In the genomic region with DNA sequence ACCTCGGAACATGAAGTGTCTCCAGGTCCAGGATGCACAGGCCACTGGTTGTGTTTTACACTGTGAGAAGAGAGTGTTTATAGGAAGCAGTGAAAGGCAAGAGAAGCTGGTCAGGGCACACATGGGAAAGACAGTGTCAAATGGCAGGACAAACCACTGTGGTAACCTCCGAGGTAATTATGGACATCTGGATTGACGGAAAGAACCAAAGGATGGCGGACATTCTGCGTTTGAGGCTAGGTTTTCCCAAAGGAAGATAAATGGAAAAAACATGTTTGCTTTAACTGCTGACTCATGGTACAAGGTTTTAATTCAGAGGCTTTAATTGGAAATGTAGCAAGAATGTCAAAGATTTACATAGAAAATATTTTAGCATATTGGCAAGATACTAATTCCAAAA, we compare ENCODE assay signal across 17 mouse cellular contexts.
"Had no signal": no experiment of that assay in that cellular context is flagged by ENCODE, and none has a peak within 500 bp of the region (broad histone marks: within the 10 kb centered on the region; RNA-seq: fewer than 3 reads in every experiment).

No protein-coding gene starts in this region.

- H3K4me2 ChIP-seq: limb, embryonic 12.5 days; limb, embryonic 15.5 days; liver, embryonic 11.5 days; lung, embryonic 15.5 days; midbrain, embryonic 11.5 days; stomach, embryonic 15.5 days had no signal

- H3K4me1 ChIP-seq: megakaryocyte, embryonic 14.5 days had no signal

- H3K9ac ChIP-seq: limb, embryonic 12.5 days; limb, embryonic 15.5 days; liver, embryonic 14.5 days; liver, postnatal 0 days; lung, embryonic 15.5 days; stomach, embryonic 15.5 days had no signal

- H3K27me3 ChIP-seq: limb, embryonic 15.5 days; lung, embryonic 15.5 days; stomach, embryonic 15.5 days had no signal

- ATAC-seq: liver, postnatal 0 days had no signal

- H3K36me3 ChIP-seq: limb, embryonic 12.5 days; limb, embryonic 15.5 days; lung, embryonic 15.5 days; stomach, embryonic 15.5 days had no signal

- H3K9me3 ChIP-seq: limb, embryonic 12.5 days; limb, embryonic 15.5 days; lung, embryonic 15.5 days; stomach, embryonic 15.5 days had no signal

- DNase-seq: kidney, postnatal 14 days; kidney, postnatal 4 days; left cerebral cortex, postnatal 4 days; liver, postnatal 0 days; lung, postnatal 10 days; lung, postnatal 36 days; midbrain, embryonic 14.5 days; right cerebral cortex, postnatal 4 days; thymus, postnatal 25 days had no signal

- H3K27ac ChIP-seq: limb, embryonic 12.5 days; limb, embryonic 15.5 days; liver, embryonic 14.5 days; lung, embryonic 15.5 days; stomach, embryonic 15.5 days had no signal

- H3K4me3 ChIP-seq: limb, embryonic 12.5 days; limb, embryonic 15.5 days; lung, embryonic 15.5 days; megakaryocyte, embryonic 14.5 days; stomach, embryonic 15.5 days had no signal
